Mouse (Mus musculus): ENCODE results near the gene Zfp800. TPM values are rescaled to one million over a fixed set of nuclear protein-coding genes. Genes with fewer than 3 reads are reported as not detected.

Zfp800 gene
- polyA plus RNA-seq, 1 experiment from 2014 or later = 25.6 TPM

DNA sequence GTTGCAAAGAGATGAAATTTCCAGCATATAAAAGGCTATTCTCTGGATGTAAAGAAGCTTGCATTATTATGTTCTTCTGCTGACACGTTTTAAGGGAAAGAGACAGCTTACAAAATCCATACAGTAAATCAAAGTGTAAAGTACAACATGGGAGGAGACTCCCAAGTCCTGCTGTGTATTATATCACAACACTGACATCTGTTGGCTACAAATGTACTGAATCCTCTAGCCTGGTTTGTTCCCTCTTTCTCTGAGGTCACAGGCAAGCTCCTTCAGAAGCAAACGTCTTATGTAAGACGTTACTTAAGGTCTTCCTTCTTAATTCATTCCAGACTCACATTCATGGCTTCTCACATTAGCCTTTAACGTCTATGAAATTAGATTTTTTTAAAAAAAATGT is 15.8 kb downstream of the Zfp800 start:
- H3K9me3 ChIP-seq (replicated peaks) = no peaks in the 10 kb centered on the region
- no peak for DNase-seq (ENCODE audit: low spot score)
- H3K27ac ChIP-seq (replicated peaks) = no peak overlapping the region
- H3K4me3 ChIP-seq = no peak overlapping the region
- 65% methylated on average over 4 of the region's 4 CpGs for WGBS
- H3K27me3 ChIP-seq (ENCODE audit: low read depth, poor library complexity, severe bottlenecking) = no peaks in the 10 kb centered on the region
- H3K4me1 ChIP-seq = no peaks in the 10 kb centered on the region
- no peaks in the 10 kb centered on the region for H3K36me3 ChIP-seq

DNA sequence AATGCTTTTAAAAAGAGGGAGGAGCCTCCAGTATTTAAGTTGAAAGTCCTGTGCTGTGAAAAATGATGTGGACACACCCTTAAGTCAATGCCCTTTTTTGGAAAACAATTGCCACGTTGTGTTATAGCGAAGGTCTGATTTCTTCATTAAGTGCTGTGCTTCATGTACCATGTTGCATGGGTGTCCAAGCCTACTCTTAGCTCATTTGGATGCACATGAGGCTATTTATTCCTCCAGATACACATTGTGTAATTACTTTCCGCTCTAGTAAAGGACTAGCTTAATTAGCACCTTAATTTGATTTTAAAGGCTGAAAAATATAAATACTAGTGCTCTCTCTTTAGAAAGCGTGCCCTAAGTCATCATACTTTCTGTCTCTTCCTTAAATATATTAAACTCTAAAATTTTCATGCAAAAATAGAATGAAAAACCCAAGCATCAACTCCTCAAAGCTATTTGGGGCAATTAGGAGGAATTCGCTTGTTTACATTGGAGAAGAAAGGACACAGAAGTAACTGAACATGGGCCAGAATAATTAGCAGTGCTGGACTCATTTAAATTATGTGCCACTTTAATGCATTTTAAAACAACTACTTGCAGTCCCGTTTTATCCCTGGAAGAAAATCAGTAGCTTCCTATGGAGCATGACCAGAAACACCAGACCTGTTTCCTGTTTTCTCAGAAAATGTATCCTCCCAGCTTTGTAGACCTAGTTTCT is 27.7 kb downstream of the Zfp800 start:
- no peak overlapping the region for H3K4me3 ChIP-seq
- DNase-seq (ENCODE audit: low spot score) = no peak
- no peaks in the 10 kb centered on the region for H3K9me3 ChIP-seq (replicated peaks)
- H3K27ac ChIP-seq (replicated peaks) = no peak overlapping the region
- H3K4me1 ChIP-seq = no peaks in the 10 kb centered on the region
- no peaks in the 10 kb centered on the region for H3K36me3 ChIP-seq
- no peaks in the 10 kb centered on the region for H3K27me3 ChIP-seq (ENCODE audit: low read depth, poor library complexity, severe bottlenecking)
- WGBS = 89% methylated on average over 6 of the region's 6 CpGs

DNA sequence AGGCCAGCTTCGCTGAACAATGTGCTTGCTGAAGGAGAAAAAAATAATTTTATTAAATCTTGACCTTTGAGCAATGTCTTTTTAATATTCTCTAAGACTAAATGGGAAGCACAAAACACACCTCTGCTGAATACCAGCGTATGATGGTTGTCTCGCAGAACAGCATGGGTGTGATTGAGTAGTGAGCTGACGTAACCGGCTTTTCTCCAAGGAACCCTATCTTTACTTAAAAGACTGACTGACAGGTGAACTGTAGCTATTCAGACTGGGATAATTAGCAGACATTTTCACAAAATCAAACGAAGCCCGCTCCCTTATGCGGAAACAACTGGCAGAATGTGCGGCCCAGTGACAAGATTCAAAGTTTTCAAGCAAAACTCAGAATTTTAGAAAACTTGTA is 30.2 kb downstream of the Zfp800 start:
- Histone ChIP-seq H3K27me3 (ENCODE audit: low read depth, poor library complexity, severe bottlenecking) (no peaks in the 10 kb centered on the region), H3K4me3 (no peak overlapping the region), H3K36me3 (no peaks in the 10 kb centered on the region; the same call in 1 of the 2 replicates), H3K4me1 (no peaks in the 10 kb centered on the region), H3K9me3 (replicated peaks) (no peaks in the 10 kb centered on the region), H3K27ac (replicated peaks) (no peak overlapping the region)
- DNase-seq (ENCODE audit: low spot score) = no peak
- 93% methylated on average over 9 of the region's 9 CpGs for WGBS

- H3K27ac ChIP-seq (replicated peaks) = no peak overlapping the region
- no peaks in the 10 kb centered on the region for H3K36me3 ChIP-seq
- no peak overlapping the region for H3K4me3 ChIP-seq
- no peaks in the 10 kb centered on the region for H3K27me3 ChIP-seq (ENCODE audit: low read depth, poor library complexity, severe bottlenecking)
- H3K9me3 ChIP-seq (replicated peaks) = no peaks in the 10 kb centered on the region
- 78% methylated on average over 3 of the region's 3 CpGs for WGBS
- no peaks in the 10 kb centered on the region for H3K4me1 ChIP-seq
- no peak for DNase-seq (ENCODE audit: low spot score)
Observed at GRCm38 (mm10) chr6:28351066-28351465, 46.7 kb downstream of the Zfp800 start.

DNA sequence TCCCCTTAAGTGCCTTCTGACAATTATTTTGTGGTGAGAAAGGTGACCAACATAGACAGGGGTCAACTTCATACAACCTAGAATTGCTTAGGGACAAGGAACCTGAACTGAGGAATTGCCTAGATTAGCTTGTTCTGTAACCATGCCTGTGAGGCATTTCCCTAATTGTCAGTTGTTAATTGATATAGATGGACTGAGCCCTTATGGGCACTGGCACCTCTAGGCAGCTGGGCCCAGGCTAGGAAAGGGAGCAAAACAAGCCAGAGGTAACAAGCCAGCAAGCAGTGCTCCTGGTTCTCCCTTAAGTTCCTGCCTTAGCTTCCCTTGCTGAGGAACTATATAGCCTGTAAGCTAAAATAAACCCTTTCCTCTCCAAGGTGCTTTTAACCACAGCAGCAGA is 52.1 kb downstream of the Zfp800 start:
- no peak overlapping the region for H3K27ac ChIP-seq (replicated peaks)
- H3K4me3 ChIP-seq = no peak overlapping the region

GRCm38 (mm10) chr6:28345181-28345580 is 52.6 kb downstream of the Zfp800 start:
- peak; percentile 17 for DNase-seq (ENCODE audit: low spot score)
- no peaks in the 10 kb centered on the region for H3K9me3 ChIP-seq (replicated peaks)

More for the DNA sequence above, 52.1 kb downstream of the Zfp800 start:
- Histone ChIP-seq H3K4me1 (no peaks in the 10 kb centered on the region), H3K9me3 (replicated peaks) (no peaks in the 10 kb centered on the region), H3K36me3 (no peaks in the 10 kb centered on the region), H3K27me3 (ENCODE audit: low read depth, poor library complexity, severe bottlenecking) (no peaks in the 10 kb centered on the region)
- DNase-seq (ENCODE audit: low spot score) = no peak

DNA sequence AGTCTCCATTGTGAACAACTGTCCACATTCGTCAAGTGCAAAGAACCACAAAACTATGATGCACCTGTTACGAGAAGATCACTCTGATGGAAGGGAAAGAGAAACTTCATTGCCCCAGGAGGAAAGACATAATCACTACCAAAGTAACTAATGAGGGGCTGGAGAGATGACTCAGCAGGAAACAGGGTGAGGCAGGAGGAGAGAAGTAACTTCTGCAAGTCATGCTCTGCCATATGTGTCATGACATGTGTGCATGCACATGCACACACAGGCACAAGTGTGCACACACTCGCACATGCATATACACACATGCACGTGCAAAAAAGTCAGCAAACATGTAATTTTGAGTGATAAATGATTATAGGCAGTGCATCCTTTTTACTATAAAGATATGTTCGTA is 54.9 kb downstream of the Zfp800 start:
- 89% methylated on average over 5 of the region's 5 CpGs for WGBS
- Histone ChIP-seq H3K4me1 (no peaks in the 10 kb centered on the region), H3K9me3 (replicated peaks) (no peaks in the 10 kb centered on the region), H3K36me3 (no peaks in the 10 kb centered on the region), H3K4me3 (no peak overlapping the region), H3K27ac (replicated peaks) (no peak overlapping the region), H3K27me3 (ENCODE audit: low read depth, poor library complexity, severe bottlenecking) (no peaks in the 10 kb centered on the region)
- DNase-seq (ENCODE audit: low spot score) = no peak

More at GRCm38 (mm10) chr6:28345181-28345580, 52.6 kb downstream of the Zfp800 start:
- H3K4me3 ChIP-seq = no peak overlapping the region
- 51% methylated on average over 7 of the region's 7 CpGs for WGBS
- H3K36me3 ChIP-seq = no peaks in the 10 kb centered on the region
- no peaks in the 10 kb centered on the region for H3K27me3 ChIP-seq (ENCODE audit: low read depth, poor library complexity, severe bottlenecking)
- H3K27ac ChIP-seq (replicated peaks) = no peak overlapping the region
- no peaks in the 10 kb centered on the region for H3K4me1 ChIP-seq

GRCm38 (mm10) chr6:28341174-28341573 is 56.6 kb downstream of the Zfp800 start:
- no peak for DNase-seq (ENCODE audit: low spot score)
- 93% methylated on average over 4 of the region's 4 CpGs for WGBS
- Histone ChIP-seq H3K27ac (replicated peaks) (no peak overlapping the region), H3K27me3 (ENCODE audit: low read depth, poor library complexity, severe bottlenecking) (no peaks in the 10 kb centered on the region), H3K4me3 (no peak overlapping the region), H3K9me3 (replicated peaks) (no peaks in the 10 kb centered on the region), H3K36me3 (no peaks in the 10 kb centered on the region), H3K4me1 (no peaks in the 10 kb centered on the region)

GRCm38 (mm10) chr6:28339410-28339809 is 58.4 kb downstream of the Zfp800 start:
- WGBS = 86% methylated on average over 5 of the region's 5 CpGs
- Histone ChIP-seq H3K9me3 (replicated peaks) (no peaks in the 10 kb centered on the region), H3K27me3 (ENCODE audit: low read depth, poor library complexity, severe bottlenecking) (no peaks in the 10 kb centered on the region), H3K4me3 (no peak overlapping the region), H3K4me1 (no peaks in the 10 kb centered on the region), H3K27ac (replicated peaks) (no peak overlapping the region), H3K36me3 (no peaks in the 10 kb centered on the region)
- DNase-seq (ENCODE audit: low spot score) = no peak

GRCm38 (mm10) chr6:28333696-28334095 is 64.1 kb downstream of the Zfp800 start:
- WGBS = 90% methylated on average over 5 of the region's 5 CpGs
- H3K9me3 ChIP-seq (replicated peaks) = no peaks in the 10 kb centered on the region
- no peaks in the 10 kb centered on the region for H3K36me3 ChIP-seq
- peaks cover 5% of the 10 kb centered on the region for H3K4me1 ChIP-seq
- no peak overlapping the region for H3K4me3 ChIP-seq
- H3K27ac ChIP-seq (replicated peaks) = no peak overlapping the region
- DNase-seq (ENCODE audit: low spot score) = no peak
- no peaks in the 10 kb centered on the region for H3K27me3 ChIP-seq (ENCODE audit: low read depth, poor library complexity, severe bottlenecking)

DNA sequence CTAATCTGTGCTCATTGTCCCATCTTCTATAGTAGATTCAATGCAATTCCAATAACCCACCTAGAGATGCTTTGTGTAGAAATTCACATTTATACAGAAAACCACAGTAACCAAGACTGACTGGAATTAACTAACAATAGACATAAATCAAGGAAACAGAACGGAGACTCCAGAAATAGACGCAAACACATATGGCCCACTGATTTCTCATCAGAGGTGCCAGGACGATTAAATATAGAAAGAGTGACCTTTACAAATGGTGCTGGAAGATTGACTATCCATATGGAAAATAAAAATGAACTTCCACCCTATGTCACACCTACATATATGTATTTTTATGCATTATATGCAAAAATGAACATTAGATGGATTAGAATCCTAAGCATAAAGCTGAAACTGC is 65.3 kb downstream of the Zfp800 start:
- Histone ChIP-seq H3K36me3 (no peaks in the 10 kb centered on the region), H3K9me3 (replicated peaks) (no peaks in the 10 kb centered on the region), H3K4me3 (no peak overlapping the region), H3K27me3 (ENCODE audit: low read depth, poor library complexity, severe bottlenecking) (no peaks in the 10 kb centered on the region), H3K27ac (replicated peaks) (no peak overlapping the region), H3K4me1 (peaks cover 5% of the 10 kb centered on the region)
- WGBS = 88% methylated on average over 3 of the region's 3 CpGs
- no peak for DNase-seq (ENCODE audit: low spot score)

- no peaks in the 10 kb centered on the region for H3K36me3 ChIP-seq
- DNase-seq (ENCODE audit: low spot score) = no peak
- H3K4me3 ChIP-seq = no peak overlapping the region
- WGBS = 45% methylated on average over 6 of the region's 6 CpGs
- no peaks in the 10 kb centered on the region for H3K9me3 ChIP-seq (replicated peaks)
- H3K27me3 ChIP-seq (ENCODE audit: low read depth, poor library complexity, severe bottlenecking) = no peaks in the 10 kb centered on the region
- H3K27ac ChIP-seq (replicated peaks) = no peak overlapping the region
- peaks cover 5% of the 10 kb centered on the region for H3K4me1 ChIP-seq
Observed at GRCm38 (mm10) chr6:28329815-28330214, 68.0 kb downstream of the Zfp800 start.

- H3K9me3 ChIP-seq (replicated peaks) = no peaks in the 10 kb centered on the region
- H3K27ac ChIP-seq (replicated peaks) = no peak overlapping the region
- WGBS = 69% methylated on average over 10 of the region's 10 CpGs
- H3K36me3 ChIP-seq = no peaks in the 10 kb centered on the region
- DNase-seq (ENCODE audit: low spot score) = no peak
- H3K4me3 ChIP-seq = no peak overlapping the region
- H3K27me3 ChIP-seq (ENCODE audit: low read depth, poor library complexity, severe bottlenecking) = no peaks in the 10 kb centered on the region
- H3K4me1 ChIP-seq = peaks cover 5% of the 10 kb centered on the region
Observed at GRCm38 (mm10) chr6:28329002-28329596, 68.7 kb downstream of the Zfp800 start.
